Mouse (Mus musculus) midbrain, embryonic 13.5 days (tissue): Measurements from ENCODE around the gene Irf3. TPM values are rescaled to one million over a fixed set of nuclear protein-coding genes. Genes with fewer than 3 reads are reported as not detected.

Experiments
- ATAC-seq: fragments of 200-750 bp; cut with Nextera tagmentation; 2 replicates; pipeline ENCODE4 v1.8.0; 2017; ENCODE audit warnings: mild to moderate bottlenecking, moderate TSS enrichment, moderate library complexity
- H3K27ac ChIP-seq: fragments of 300-500 bp; sonication (generic); 2 replicates; pipeline ENCODE4 v1.5.1; 2015; ENCODE audit warnings: inconsistent platforms, mild to moderate bottlenecking, moderate library complexity
- H3K27me3 ChIP-seq: fragments of 300-500 bp; sonication (generic); 2 replicates; pipeline ENCODE4 v1.6.1; 2015; ENCODE audit warnings: mild to moderate bottlenecking, inconsistent platforms
- H3K36me3 ChIP-seq: fragments of 300-500 bp; sonication (generic); 2 replicates; pipeline ENCODE4 v1.6.1; 2015; ENCODE audit warnings: mild to moderate bottlenecking, inconsistent platforms
- H3K4me1 ChIP-seq: fragments of 300-500 bp; sonication (generic); replicated peaks from 2 replicates; pipeline ENCODE4 v1.6.1; 2015; ENCODE audit warnings: inconsistent platforms
- H3K4me2 ChIP-seq: fragments of 300-500 bp; sonication (generic); replicated peaks from 2 replicates; pipeline ENCODE4 v1.6.1; 2015; ENCODE audit warnings: moderate library complexity, mild to moderate bottlenecking, inconsistent platforms
- H3K4me3 ChIP-seq: fragments of 300-500 bp; sonication (generic); replicated peaks from 2 replicates; pipeline ENCODE4 v1.5.1; 2015; ENCODE audit warnings: mild to moderate bottlenecking, inconsistent platforms
- H3K9ac ChIP-seq: fragments of 300-500 bp; sonication (generic); replicated peaks from 2 replicates; pipeline ENCODE4 v1.6.1; 2015; ENCODE audit warnings: mild to moderate bottlenecking, inconsistent platforms
- H3K9me3 ChIP-seq: fragments of 300-500 bp; sonication (generic); 2 replicates; pipeline ENCODE4 v1.6.1; 2016; ENCODE audit warnings: mild to moderate bottlenecking, inconsistent platforms
- WGBS: fragments of 180-500 bp; shearing (Covaris S2); methylation state at CpG from one replicate; pipeline ENCODE4 v1.1.7; 2015; 5-methylcytosine and 5-hydroxymethylcytosine counted together
- polyA plus RNA-seq: library from polyadenylated mRNA; unstranded; fragments of >200 nt; fragmentation: Nextera tagmentation; extraction: Ambion mirVana; gene quantifications from 2 replicates; pipeline ENCODE4 v1.2.1, GENCODE M21; 2015

Irf3 gene
- polyA plus RNA-seq = 63.0 and 70.7 TPM in 2 replicates

- H3K27ac ChIP-seq = peak within 1 kb of the TSS; percentile 30
- H3K27me3 ChIP-seq = no peaks in the 10 kb centered on the region
- peaks cover 33% of the 10 kb centered on the region for H3K4me1 ChIP-seq
- ATAC-seq = peak; percentile 92
- H3K36me3 ChIP-seq = peaks cover 40% of the 10 kb centered on the region
- peak within 1 kb of the TSS; percentile 69 for H3K4me2 ChIP-seq
- H3K9ac ChIP-seq = peak within 1 kb of the TSS; percentile 74
- H3K9me3 ChIP-seq = no peaks in the 10 kb centered on the region
- peak within 1 kb of the TSS; percentile 50 for H3K4me3 ChIP-seq
- WGBS = under 1% methylated on average over 43 of the region's 43 CpGs
Observed at GRCm38 (mm10) chr7:44997231-44997939, at the start of gene Irf3. TSS of gene Irf3 (plus strand) at chr7:44997648.

- Histone ChIP-seq H3K4me1 (peaks cover 18% of the 10 kb centered on the region), H3K36me3 (no peaks in the 10 kb centered on the region), H3K9me3 (no peaks in the 10 kb centered on the region), H3K27ac (no peak overlapping the region), H3K27me3 (peaks cover 38% of the 10 kb centered on the region), H3K9ac (no peak overlapping the region), H3K4me2 (no peak overlapping the region), H3K4me3 (no peak overlapping the region)
- no peak for ATAC-seq
- 74% methylated on average over 6 of the region's 6 CpGs for WGBS
Observed at GRCm38 (mm10) chr7:44949922-44950321, 47.5 kb upstream of the Irf3 start.

GRCm38 (mm10) chr7:44951960-44952359 is 45.5 kb upstream of the Irf3 start:
- Histone ChIP-seq H3K9ac (peak overlapping the region; percentile 62), H3K27ac (no peak overlapping the region), H3K27me3 (peaks cover 38% of the 10 kb centered on the region)

GRCm38 (mm10) chr7:44952611-44953306 is 44.7 kb upstream of the Irf3 start:
- Histone ChIP-seq H3K4me2 (peak overlapping the region; percentile 74), H3K9me3 (no peaks in the 10 kb centered on the region), H3K27me3 (peaks cover 33% of the 10 kb centered on the region), H3K36me3 (no peaks in the 10 kb centered on the region), H3K27ac (peak overlapping the region; percentile 58; the same call in 1 of the 2 replicates), H3K4me1 (peaks cover 18% of the 10 kb centered on the region), H3K9ac (peak overlapping the region; percentile 62), H3K4me3 (peak overlapping the region; percentile 47)
- 6% methylated on average over 24 of the region's 24 CpGs for WGBS
- peak; percentile 84 for ATAC-seq

More at GRCm38 (mm10) chr7:44951960-44952359, 45.5 kb upstream of the Irf3 start:
- ATAC-seq = peak; percentile 29
- Histone ChIP-seq H3K4me2 (peak overlapping the region; percentile 74), H3K36me3 (no peaks in the 10 kb centered on the region), H3K9me3 (no peaks in the 10 kb centered on the region), H3K4me1 (peaks cover 18% of the 10 kb centered on the region), H3K4me3 (peak overlapping the region; percentile 47)
- 2% methylated on average over 10 of the region's 10 CpGs for WGBS

- no peak overlapping the region for H3K4me2 ChIP-seq
- 56% methylated on average over 14 of the region's 14 CpGs for WGBS
- peaks cover 2% of the 10 kb centered on the region; the same call in 1 of the 2 replicates for H3K36me3 ChIP-seq
- no peak overlapping the region for H3K9ac ChIP-seq
- H3K27ac ChIP-seq = no peak overlapping the region
- H3K4me1 ChIP-seq = peaks cover 18% of the 10 kb centered on the region
- no peak overlapping the region for H3K4me3 ChIP-seq
- no peak for ATAC-seq
- peaks cover 33% of the 10 kb centered on the region for H3K27me3 ChIP-seq
- no peaks in the 10 kb centered on the region for H3K9me3 ChIP-seq
Observed at GRCm38 (mm10) chr7:44953561-44953960, 43.9 kb upstream of the Irf3 start.

GRCm38 (mm10) chr7:44954091-44954885 is 43.2 kb upstream of the Irf3 start:
- no peaks in the 10 kb centered on the region for H3K9me3 ChIP-seq
- no peak for ATAC-seq
- WGBS = 81% methylated on average over 12 of the region's 12 CpGs
- peaks cover 33% of the 10 kb centered on the region for H3K27me3 ChIP-seq
- H3K9ac ChIP-seq = no peak overlapping the region
- peaks cover 10% of the 10 kb centered on the region for H3K36me3 ChIP-seq
- H3K27ac ChIP-seq = no peak overlapping the region
- H3K4me3 ChIP-seq = no peak overlapping the region
- no peak overlapping the region for H3K4me2 ChIP-seq
- H3K4me1 ChIP-seq = peaks cover 18% of the 10 kb centered on the region

GRCm38 (mm10) chr7:44955628-44956027 is 41.8 kb upstream of the Irf3 start:
- H3K27ac ChIP-seq = no peak overlapping the region
- H3K27me3 ChIP-seq = peaks cover 21% of the 10 kb centered on the region
- no peak overlapping the region for H3K9ac ChIP-seq
- no peak overlapping the region for H3K4me2 ChIP-seq
- H3K4me3 ChIP-seq = no peak overlapping the region
- ATAC-seq = no peak
- H3K9me3 ChIP-seq = no peaks in the 10 kb centered on the region
- H3K4me1 ChIP-seq = peaks cover 18% of the 10 kb centered on the region
- WGBS = 51% methylated on average over 5 of the region's 5 CpGs
- peaks cover 22% of the 10 kb centered on the region for H3K36me3 ChIP-seq

- Histone ChIP-seq H3K27ac (peak overlapping the region; percentile 19; the same call in 1 of the 2 replicates), H3K9ac (0 out of 2 replicates have a peak overlapping the region, but pooled peaks have one; percentile 19), H3K4me1 (peaks cover 18% of the 10 kb centered on the region), H3K27me3 (peaks cover 14% of the 10 kb centered on the region), H3K4me3 (no peak overlapping the region), H3K4me2 (no peak overlapping the region), H3K9me3 (no peaks in the 10 kb centered on the region), H3K36me3 (peaks cover 28% of the 10 kb centered on the region)
- no peak for ATAC-seq
- 61% methylated on average over 6 of the region's 6 CpGs for WGBS
Observed at GRCm38 (mm10) chr7:44956266-44956665, 41.2 kb upstream of the Irf3 start.

GRCm38 (mm10) chr7:44957183-44957835 is 40.1 kb upstream of the Irf3 start:
- Histone ChIP-seq H3K4me1 (peaks cover 9% of the 10 kb centered on the region), H3K27ac (no peak overlapping the region), H3K4me3 (no peak overlapping the region), H3K9ac (0 out of 2 replicates have a peak overlapping the region, but pooled peaks have one; percentile 6), H3K27me3 (peaks cover 4% of the 10 kb centered on the region; the same call in 1 of the 2 replicates), H3K9me3 (no peaks in the 10 kb centered on the region), H3K36me3 (peaks cover 38% of the 10 kb centered on the region), H3K4me2 (no peak overlapping the region)
- no peak for ATAC-seq
- 73% methylated on average over 20 of the region's 20 CpGs for WGBS

GRCm38 (mm10) chr7:44958208-44958607 is 39.2 kb upstream of the Irf3 start:
- H3K36me3 ChIP-seq = peaks cover 47% of the 10 kb centered on the region
- no peak overlapping the region for H3K9ac ChIP-seq
- H3K4me3 ChIP-seq = no peak overlapping the region
- ATAC-seq = no peak
- H3K9me3 ChIP-seq = no peaks in the 10 kb centered on the region
- H3K4me2 ChIP-seq = no peak overlapping the region
- no peaks in the 10 kb centered on the region for H3K27me3 ChIP-seq
- WGBS = 51% methylated on average over 7 of the region's 7 CpGs
- H3K27ac ChIP-seq = no peak overlapping the region
- H3K4me1 ChIP-seq = 0 out of 2 replicates have a peak, but pooled peaks cover under 1% of the 10 kb centered on the region

- H3K27ac ChIP-seq = no peak overlapping the region
- no peak overlapping the region for H3K4me2 ChIP-seq
- ATAC-seq = no peak
- no peaks in the 10 kb centered on the region for H3K9me3 ChIP-seq
- H3K27me3 ChIP-seq = no peaks in the 10 kb centered on the region
- H3K9ac ChIP-seq = no peak overlapping the region
- WGBS = 91% methylated on average over 8 of the region's 8 CpGs
- no peaks in the 10 kb centered on the region for H3K4me1 ChIP-seq
- peaks cover 58% of the 10 kb centered on the region for H3K36me3 ChIP-seq
- no peak overlapping the region for H3K4me3 ChIP-seq
Observed at GRCm38 (mm10) chr7:44959281-44959680, 38.2 kb upstream of the Irf3 start.
